Mouse (Mus musculus): ENCODE data around the gene Dnajc7. TPM values are rescaled to one million over a fixed set of nuclear protein-coding genes. Genes with fewer than 3 reads are reported as not detected.

Gene Dnajc7
- polyA plus RNA-seq, 1 experiment from 2014 or later = 280 TPM

DNA sequence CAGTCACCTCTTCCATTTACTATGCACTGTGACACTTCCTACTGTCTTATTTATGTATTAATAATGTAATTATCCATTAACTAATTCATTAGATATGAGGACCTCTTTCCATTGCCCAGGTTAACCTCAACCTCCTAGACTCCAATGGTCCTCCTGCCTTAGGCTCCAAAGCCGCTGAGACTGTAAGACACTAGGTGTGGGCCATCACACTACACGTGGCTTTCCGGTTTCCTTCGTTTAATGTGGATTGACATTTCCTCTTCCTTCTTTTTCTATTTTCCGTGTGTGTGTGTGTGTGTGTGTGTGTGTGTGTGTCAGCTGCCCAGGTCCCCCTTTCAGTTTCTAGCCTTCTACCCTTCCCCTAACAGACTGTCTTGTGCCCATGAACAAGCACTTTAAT is 52.7 kb downstream of the Dnajc7 start:
- H3K27ac ChIP-seq = no peak overlapping the region
- H3K9me3 ChIP-seq = no peaks in the 10 kb centered on the region
- no peak overlapping the region for H3K4me3 ChIP-seq
- no peaks in the 10 kb centered on the region for H3K36me3 ChIP-seq
- H3K9ac ChIP-seq = no peak overlapping the region
- WGBS = 75% methylated on average over 5 of the region's 5 CpGs
- no peak overlapping the region for H3K4me2 ChIP-seq (replicated peaks)
- ATAC-seq (ENCODE audit: insufficient number of reproducible peaks, insufficient read depth, low FRiP score, low TSS enrichment) = no peak
- peaks cover 12% of the 10 kb centered on the region; the same call in 1 of the 2 replicates for H3K27me3 ChIP-seq
- peaks cover 8% of the 10 kb centered on the region; the same call in 1 of the 2 replicates for H3K4me1 ChIP-seq

DNA sequence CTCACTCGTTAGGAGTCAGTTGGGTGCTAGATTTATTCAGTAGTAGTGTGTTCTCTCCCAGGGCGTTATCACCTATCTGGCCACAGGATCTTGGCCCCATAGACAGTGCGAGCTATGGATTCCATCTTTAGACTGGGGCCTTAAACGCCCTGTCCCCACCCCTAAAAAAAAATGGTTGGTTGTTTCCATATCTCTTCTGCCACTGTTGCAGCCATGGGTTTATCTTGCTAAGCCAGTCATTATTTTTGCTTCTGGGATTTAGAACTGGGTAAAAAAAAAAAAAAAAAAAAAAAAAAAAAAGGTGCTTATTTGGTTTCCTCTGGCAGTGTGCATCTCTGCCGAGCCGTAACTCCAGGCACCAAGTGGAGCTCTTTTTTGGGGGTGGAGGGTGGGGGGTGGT is 55.3 kb downstream of the Dnajc7 start:
- Histone ChIP-seq H3K4me3 (no peak overlapping the region), H3K27ac (no peak overlapping the region), H3K27me3 (no peaks in the 10 kb centered on the region), H3K9me3 (no peaks in the 10 kb centered on the region), H3K4me1 (no peaks in the 10 kb centered on the region), H3K9ac (no peak overlapping the region), H3K36me3 (no peaks in the 10 kb centered on the region), H3K4me2 (replicated peaks) (no peak overlapping the region)
- 85% methylated on average over 6 of the region's 6 CpGs for WGBS
- ATAC-seq (ENCODE audit: insufficient number of reproducible peaks, insufficient read depth, low FRiP score, low TSS enrichment) = no peak

DNA sequence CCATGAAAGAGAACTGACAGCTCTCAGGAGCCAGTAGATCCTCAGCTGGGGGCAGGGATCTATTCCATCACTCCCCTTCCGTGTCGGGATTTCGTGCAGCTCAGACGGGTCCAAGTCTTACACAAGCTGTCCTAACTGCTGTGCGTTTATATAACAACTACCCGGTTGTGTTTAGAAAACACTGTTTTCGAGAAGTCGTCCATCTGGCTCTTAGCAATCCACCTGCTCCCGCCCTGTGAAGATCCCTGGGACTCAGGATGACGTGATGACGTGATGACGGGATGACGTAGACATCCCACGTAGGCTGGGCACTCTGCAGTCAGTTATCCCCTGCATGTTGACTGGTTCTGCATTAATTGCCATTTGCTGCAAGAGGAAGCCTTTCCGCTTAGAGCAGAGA is 55.7 kb downstream of the Dnajc7 start:
- 75% methylated on average over 15 of the region's 15 CpGs for WGBS
- Histone ChIP-seq H3K9ac (no peak overlapping the region), H3K36me3 (no peaks in the 10 kb centered on the region), H3K9me3 (no peaks in the 10 kb centered on the region), H3K4me2 (replicated peaks) (no peak overlapping the region), H3K27me3 (no peaks in the 10 kb centered on the region), H3K4me3 (no peak overlapping the region), H3K27ac (no peak overlapping the region), H3K4me1 (no peaks in the 10 kb centered on the region)
- ATAC-seq (ENCODE audit: insufficient number of reproducible peaks, insufficient read depth, low FRiP score, low TSS enrichment) = no peak

DNA sequence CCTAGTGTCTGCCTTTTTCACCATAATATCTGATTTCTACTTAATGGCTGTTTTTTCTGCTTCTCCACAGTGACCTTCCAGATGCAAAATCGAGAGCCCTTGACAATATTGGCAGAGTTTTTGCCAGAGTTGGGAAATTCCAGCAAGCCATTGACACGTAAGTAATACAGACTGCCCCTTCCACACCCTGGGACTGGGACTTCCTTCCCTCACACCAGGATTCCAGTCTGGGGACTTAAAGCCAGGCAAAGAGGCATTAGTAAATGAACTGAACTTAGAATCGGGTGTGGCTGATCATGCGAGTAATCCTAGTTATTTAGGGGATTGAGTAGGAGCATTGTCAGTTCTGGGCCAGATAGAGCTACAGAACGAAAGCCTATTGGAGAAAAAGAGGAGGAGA is 58.2 kb downstream of the Dnajc7 start:
- H3K4me3 ChIP-seq = no peak overlapping the region
- 63% methylated on average over 5 of the region's 5 CpGs for WGBS
- no peak overlapping the region for H3K4me2 ChIP-seq (replicated peaks)
- no peak overlapping the region for H3K9ac ChIP-seq
- H3K36me3 ChIP-seq = no peaks in the 10 kb centered on the region
- no peak for ATAC-seq (ENCODE audit: insufficient number of reproducible peaks, insufficient read depth, low FRiP score, low TSS enrichment)
- no peaks in the 10 kb centered on the region for H3K9me3 ChIP-seq
- no peaks in the 10 kb centered on the region for H3K27me3 ChIP-seq
- H3K4me1 ChIP-seq = no peaks in the 10 kb centered on the region
- no peak overlapping the region for H3K27ac ChIP-seq

DNA sequence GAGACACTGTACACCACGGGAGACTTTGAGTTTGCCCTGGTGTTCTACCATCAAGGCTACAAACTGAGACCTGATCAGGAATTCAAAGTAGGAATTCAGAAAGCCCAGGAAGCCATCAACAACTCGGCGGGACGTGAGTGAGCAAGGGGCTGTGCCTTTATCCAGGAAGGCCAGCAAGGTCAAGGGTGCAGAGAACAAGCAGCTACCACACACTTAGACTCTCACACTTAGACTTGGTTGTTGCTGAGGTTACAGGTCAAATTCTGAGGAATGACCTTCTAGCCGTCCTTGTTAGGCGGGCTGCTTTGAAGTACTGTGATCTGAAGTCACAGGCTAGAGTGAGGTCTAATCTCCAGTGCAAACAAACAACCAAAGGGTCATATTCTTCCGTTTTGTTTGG is 60.5 kb downstream of the Dnajc7 start:
- no peak overlapping the region for H3K9ac ChIP-seq
- H3K4me1 ChIP-seq = no peaks in the 10 kb centered on the region
- H3K36me3 ChIP-seq = no peaks in the 10 kb centered on the region
- 37% methylated on average over 7 of the region's 7 CpGs for WGBS
- no peak overlapping the region for H3K27ac ChIP-seq
- no peak overlapping the region for H3K4me2 ChIP-seq (replicated peaks)
- ATAC-seq (ENCODE audit: insufficient number of reproducible peaks, insufficient read depth, low FRiP score, low TSS enrichment) = no peak
- no peaks in the 10 kb centered on the region for H3K9me3 ChIP-seq
- no peak overlapping the region for H3K4me3 ChIP-seq
- no peaks in the 10 kb centered on the region for H3K27me3 ChIP-seq

DNA sequence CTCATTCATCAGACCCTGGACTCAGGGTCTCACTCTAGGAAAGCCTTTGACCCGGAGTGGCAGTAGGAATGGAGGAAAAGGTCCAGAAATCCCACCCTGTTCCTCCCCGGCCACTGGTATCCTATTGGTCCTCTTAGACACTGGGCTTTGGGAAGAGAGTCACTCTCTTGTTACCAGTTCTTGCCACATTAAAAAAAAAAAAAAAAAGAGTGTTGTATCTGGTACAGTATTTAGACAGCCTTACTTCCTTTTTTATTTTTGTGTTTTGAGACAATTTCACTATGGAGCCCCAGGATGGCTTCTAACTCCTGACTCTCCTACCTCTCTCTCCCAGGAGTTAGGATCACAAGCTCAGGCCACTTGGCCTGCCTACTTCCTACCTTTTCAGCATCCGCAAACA is 62.4 kb downstream of the Dnajc7 start:
- no peak for ATAC-seq (ENCODE audit: insufficient number of reproducible peaks, insufficient read depth, low FRiP score, low TSS enrichment)
- H3K9ac ChIP-seq = no peak overlapping the region
- no peaks in the 10 kb centered on the region for H3K36me3 ChIP-seq
- no peak overlapping the region for H3K4me3 ChIP-seq
- WGBS = 71% methylated on average over 3 of the region's 3 CpGs
- no peak overlapping the region for H3K4me2 ChIP-seq (replicated peaks)
- H3K4me1 ChIP-seq = no peaks in the 10 kb centered on the region
- H3K9me3 ChIP-seq = no peaks in the 10 kb centered on the region
- H3K27ac ChIP-seq = no peak overlapping the region
- H3K27me3 ChIP-seq = no peaks in the 10 kb centered on the region

DNA sequence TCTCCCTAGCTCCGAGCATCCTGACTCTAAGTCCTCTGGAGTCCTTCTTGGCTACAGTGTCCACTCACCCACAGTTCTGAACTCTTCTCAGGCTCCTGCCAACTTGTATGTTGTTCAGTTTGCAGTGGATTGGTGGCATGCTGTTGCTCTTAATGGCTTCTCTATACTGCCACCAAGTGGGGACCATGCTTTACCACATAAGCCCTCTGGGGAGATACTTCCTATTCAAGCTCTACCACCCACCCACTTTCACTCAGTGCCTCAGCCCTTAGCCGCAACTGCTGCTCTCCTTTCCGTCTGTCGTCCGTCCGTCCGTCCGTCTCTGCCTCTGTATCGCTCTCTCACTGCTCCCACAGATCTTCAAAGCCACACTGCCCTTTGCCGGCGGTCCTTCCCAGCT is 64.4 kb downstream of the Dnajc7 start:
- no peak overlapping the region for H3K9ac ChIP-seq
- no peak overlapping the region for H3K27ac ChIP-seq
- no peaks in the 10 kb centered on the region for H3K4me1 ChIP-seq
- peak overlapping the region; percentile 19; the same call in 1 of the 2 replicates for H3K4me2 ChIP-seq (replicated peaks)
- ATAC-seq (ENCODE audit: insufficient number of reproducible peaks, insufficient read depth, low FRiP score, low TSS enrichment) = no peak
- no peaks in the 10 kb centered on the region for H3K9me3 ChIP-seq
- no peaks in the 10 kb centered on the region for H3K27me3 ChIP-seq
- H3K36me3 ChIP-seq = no peaks in the 10 kb centered on the region
- WGBS = 24% methylated on average over 11 of the region's 11 CpGs
- no peak overlapping the region for H3K4me3 ChIP-seq

DNA sequence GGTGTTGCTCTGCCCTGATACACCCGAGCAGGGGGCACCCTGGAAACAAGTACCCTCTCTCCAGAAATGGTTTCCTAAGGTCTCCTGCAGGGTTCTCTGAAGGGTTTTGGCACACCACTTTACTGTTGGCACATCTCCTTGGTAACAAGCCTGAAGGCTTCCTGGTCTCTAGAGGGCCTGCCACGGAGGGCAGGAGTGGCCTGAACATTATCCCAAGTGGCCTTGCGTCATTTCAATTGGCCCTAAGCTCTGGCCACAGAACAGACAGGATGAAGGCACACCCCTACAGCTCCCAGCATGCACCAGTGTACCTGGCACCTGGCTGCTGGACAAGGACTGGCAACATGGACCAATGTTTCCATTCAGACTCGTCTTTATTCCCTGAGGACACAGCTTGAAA is 67.1 kb downstream of the Dnajc7 start:
- Histone ChIP-seq H3K9ac (no peak overlapping the region), H3K27ac (no peak overlapping the region), H3K4me3 (no peak overlapping the region), H3K4me2 (replicated peaks) (no peak overlapping the region), H3K9me3 (no peaks in the 10 kb centered on the region), H3K27me3 (no peaks in the 10 kb centered on the region), H3K36me3 (no peaks in the 10 kb centered on the region), H3K4me1 (no peaks in the 10 kb centered on the region)
- ATAC-seq (ENCODE audit: insufficient number of reproducible peaks, insufficient read depth, low FRiP score, low TSS enrichment) = no peak
- WGBS = 78% methylated on average over 4 of the region's 4 CpGs

DNA sequence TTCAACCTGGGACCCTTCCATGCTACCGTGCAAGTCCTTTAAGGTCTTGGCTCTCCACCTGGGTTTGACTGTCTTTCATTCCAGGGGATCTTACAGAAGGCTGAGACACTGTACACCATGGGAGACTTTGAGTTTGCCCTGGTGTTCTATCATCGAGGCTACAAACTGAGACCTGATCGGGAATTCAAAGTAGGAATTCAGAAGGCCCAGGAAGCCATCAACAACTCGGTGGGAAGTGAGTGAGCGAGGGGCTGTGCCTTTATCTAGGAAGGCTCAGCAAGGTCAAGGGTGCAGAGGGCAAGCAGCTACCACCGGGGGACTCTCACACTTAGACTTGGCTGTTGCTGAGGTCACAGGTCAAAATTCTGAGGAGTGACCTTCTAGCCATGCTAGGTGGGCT is 69.9 kb downstream of the Dnajc7 start:
- no peak overlapping the region for H3K4me2 ChIP-seq (replicated peaks)
- H3K27me3 ChIP-seq = no peaks in the 10 kb centered on the region
- H3K4me1 ChIP-seq = peaks cover 3% of the 10 kb centered on the region; the same call in 1 of the 2 replicates
- 70% methylated on average over 6 of the region's 6 CpGs for WGBS
- no peak overlapping the region for H3K9ac ChIP-seq
- no peak overlapping the region for H3K4me3 ChIP-seq
- no peaks in the 10 kb centered on the region for H3K9me3 ChIP-seq
- ATAC-seq (ENCODE audit: insufficient number of reproducible peaks, insufficient read depth, low FRiP score, low TSS enrichment) = no peak
- H3K36me3 ChIP-seq = no peaks in the 10 kb centered on the region
- no peak overlapping the region for H3K27ac ChIP-seq

DNA sequence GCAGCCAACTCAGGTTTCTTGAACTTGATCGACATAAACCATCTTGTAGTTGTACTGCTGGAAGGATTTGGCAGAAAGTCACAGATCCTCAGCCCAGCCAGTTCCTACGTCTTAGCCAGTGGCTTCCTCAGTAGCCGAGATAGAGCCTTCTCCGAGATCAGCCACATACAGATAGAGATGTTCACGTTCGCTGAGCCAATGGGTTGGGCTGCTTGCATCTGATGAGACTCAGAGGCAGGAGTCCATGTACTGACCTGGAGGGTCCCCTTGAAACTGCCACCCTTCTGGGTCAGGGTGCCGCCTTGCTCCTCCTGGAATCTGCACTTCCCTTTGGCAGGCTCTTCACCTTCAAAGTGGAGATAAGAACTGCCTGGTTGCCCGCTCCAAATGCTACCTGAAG is 70.5 kb downstream of the Dnajc7 start:
- WGBS = 84% methylated on average over 8 of the region's 8 CpGs
- H3K9ac ChIP-seq = no peak overlapping the region
- H3K36me3 ChIP-seq = no peaks in the 10 kb centered on the region
- no peak overlapping the region for H3K27ac ChIP-seq
- H3K4me2 ChIP-seq (replicated peaks) = no peak overlapping the region
- H3K9me3 ChIP-seq = no peaks in the 10 kb centered on the region
- H3K27me3 ChIP-seq = no peaks in the 10 kb centered on the region
- ATAC-seq (ENCODE audit: insufficient number of reproducible peaks, insufficient read depth, low FRiP score, low TSS enrichment) = no peak
- H3K4me3 ChIP-seq = no peak overlapping the region
- peaks cover 7% of the 10 kb centered on the region; the same call in 1 of the 2 replicates for H3K4me1 ChIP-seq

DNA sequence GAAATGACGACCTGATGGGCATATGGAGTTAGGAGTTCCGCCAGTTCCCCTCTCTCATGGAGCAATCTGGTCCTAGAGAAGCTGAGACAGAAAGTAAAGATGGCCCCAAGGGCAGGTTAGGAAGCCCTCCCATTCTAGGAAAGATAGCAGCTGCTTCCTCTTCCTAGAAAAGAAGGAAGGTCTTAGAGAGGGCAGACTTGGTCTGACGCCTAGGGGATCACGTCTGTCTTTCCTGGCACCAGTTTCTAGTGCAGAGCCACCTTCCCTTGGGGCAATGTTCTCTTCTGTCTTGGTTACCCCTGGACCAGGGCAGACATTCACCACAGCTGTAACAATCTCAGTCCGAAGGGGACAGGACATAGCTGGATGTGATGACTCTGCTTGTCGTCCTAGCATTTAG is 71.8 kb downstream of the Dnajc7 start:
- no peak overlapping the region for H3K9ac ChIP-seq
- H3K27ac ChIP-seq = no peak overlapping the region
- no peaks in the 10 kb centered on the region for H3K9me3 ChIP-seq
- no peak overlapping the region for H3K4me3 ChIP-seq
- H3K27me3 ChIP-seq = no peaks in the 10 kb centered on the region
- WGBS = 82% methylated on average over 6 of the region's 6 CpGs
- ATAC-seq (ENCODE audit: insufficient number of reproducible peaks, insufficient read depth, low FRiP score, low TSS enrichment) = no peak
- no peaks in the 10 kb centered on the region for H3K36me3 ChIP-seq
- H3K4me1 ChIP-seq = peaks cover 7% of the 10 kb centered on the region; the same call in 1 of the 2 replicates
- no peak overlapping the region for H3K4me2 ChIP-seq (replicated peaks)

DNA sequence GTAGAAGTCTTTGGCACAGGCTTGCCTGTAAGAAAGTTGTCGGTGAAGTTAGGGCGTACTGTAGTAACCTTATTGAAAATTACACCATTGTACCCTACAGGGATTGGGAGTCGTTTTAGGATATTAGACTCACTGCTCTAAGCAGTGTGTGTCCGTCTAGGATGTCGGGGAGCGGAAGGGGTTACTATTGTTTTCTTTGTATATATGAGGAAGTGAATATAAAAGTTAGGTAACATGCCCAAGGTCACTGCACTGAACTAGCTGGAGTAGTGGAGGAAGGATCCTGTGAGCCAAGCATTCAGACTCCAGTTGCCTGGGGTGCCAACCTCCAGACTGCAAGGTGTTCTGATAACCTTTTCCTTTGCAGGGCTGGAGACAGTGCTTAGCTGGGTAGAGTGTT is 73.0 kb downstream of the Dnajc7 start:
- H3K9ac ChIP-seq = no peak overlapping the region
- no peak overlapping the region for H3K4me2 ChIP-seq (replicated peaks)
- 86% methylated on average over 6 of the region's 6 CpGs for WGBS
- no peak overlapping the region for H3K27ac ChIP-seq
- H3K36me3 ChIP-seq = no peaks in the 10 kb centered on the region
- H3K27me3 ChIP-seq = no peaks in the 10 kb centered on the region
- no peak overlapping the region for H3K4me3 ChIP-seq
- no peaks in the 10 kb centered on the region for H3K9me3 ChIP-seq
- no peak for ATAC-seq (ENCODE audit: insufficient number of reproducible peaks, insufficient read depth, low FRiP score, low TSS enrichment)
- H3K4me1 ChIP-seq = peaks cover 7% of the 10 kb centered on the region; the same call in 1 of the 2 replicates

DNA sequence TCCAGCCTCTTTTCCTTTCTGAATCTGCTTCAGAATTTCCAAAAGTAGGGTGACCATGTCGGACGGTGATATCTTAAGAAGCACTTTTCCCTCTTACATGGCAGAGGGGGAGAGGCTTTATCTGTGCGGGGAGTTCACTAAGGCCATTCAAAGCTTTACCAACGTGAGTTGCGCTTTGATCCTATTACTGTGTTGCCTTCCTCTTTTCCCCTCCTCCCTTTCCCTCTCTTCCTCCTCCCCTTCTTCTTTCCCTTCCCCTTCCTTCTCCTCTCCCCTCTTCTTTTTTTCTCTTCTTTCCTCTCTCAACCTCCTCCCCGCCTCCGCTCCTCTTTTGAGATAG is 74.3 kb downstream of the Dnajc7 start:
- peak overlapping the region; percentile 72 for H3K4me2 ChIP-seq (replicated peaks)
- H3K27ac ChIP-seq = no peak overlapping the region
- H3K9me3 ChIP-seq = no peaks in the 10 kb centered on the region
- no peaks in the 10 kb centered on the region for H3K36me3 ChIP-seq
- no peaks in the 10 kb centered on the region for H3K27me3 ChIP-seq
- ATAC-seq (ENCODE audit: insufficient number of reproducible peaks, insufficient read depth, low FRiP score, low TSS enrichment) = no peak
- peak overlapping the region; percentile 61; the same call in 1 of the 2 replicates for H3K9ac ChIP-seq
- WGBS = 30% methylated on average over 7 of the region's 7 CpGs
- peaks cover 7% of the 10 kb centered on the region; the same call in 1 of the 2 replicates for H3K4me1 ChIP-seq
- peak overlapping the region; percentile 42 for H3K4me3 ChIP-seq
